Mouse (Mus musculus) left cerebral cortex, postnatal 25 days (tissue): ENCODE results near the gene Ndufa7. TPM values are rescaled to one million over a fixed set of nuclear protein-coding genes. Genes with fewer than 3 reads are reported as not detected.
A peak's percentile ranks its signal among the peaks of the same experiment; 100 is the strongest.
"Not testable (repeated sequence)": the region's sequence is repeated elsewhere in the genome, so short reads cannot be mapped to it uniquely, and the experiment has no call there.

ENCODE experiments used
- DNase-seq, 2 experiments: peaks; one replicate each; pipeline ENCODE4 v3.0.0; 2022; ENCODE audit warnings: low spot score in 2 of 2, mixed read lengths in 1 of 2
- intact Hi-C: fragments of 180-260 bp; cut with DNase I; formaldehyde crosslinking; loops from one replicate; pipeline ENCODE4 v1.15.1; 2025
- total RNA-seq, 2 experiments: library from RNA; stranded (reverse); gene quantifications; 2 replicates each; pipeline ENCODE4 v1.2.3; 2021

The Ndufa7 gene
- total RNA-seq, 2 experiments from 2014 or later: 196 to 205 TPM

- intact Hi-C loops: loop anchor here (5.0 kb wide), 1 partner anchor 288 kb away; the partner anchor contains the start of gene Adamts10
Measured at GRCm38 (mm10) chr17:33810334-33811141, 13.8 kb upstream of the Ndufa7 start, which contains the start of gene Kank3. Gene Kank3 (plus strand): TSS chr17:33810519.

GRCm38 (mm10) chr17:33811142-33811516, 13.2 kb upstream of the Ndufa7 start:
- DNase-seq: no peak

More at GRCm38 (mm10) chr17:33810334-33811141, 13.8 kb upstream of the Ndufa7 start, which contains the start of gene Kank3:
- DNase-seq: peak; percentile 90 to 97

DNA sequence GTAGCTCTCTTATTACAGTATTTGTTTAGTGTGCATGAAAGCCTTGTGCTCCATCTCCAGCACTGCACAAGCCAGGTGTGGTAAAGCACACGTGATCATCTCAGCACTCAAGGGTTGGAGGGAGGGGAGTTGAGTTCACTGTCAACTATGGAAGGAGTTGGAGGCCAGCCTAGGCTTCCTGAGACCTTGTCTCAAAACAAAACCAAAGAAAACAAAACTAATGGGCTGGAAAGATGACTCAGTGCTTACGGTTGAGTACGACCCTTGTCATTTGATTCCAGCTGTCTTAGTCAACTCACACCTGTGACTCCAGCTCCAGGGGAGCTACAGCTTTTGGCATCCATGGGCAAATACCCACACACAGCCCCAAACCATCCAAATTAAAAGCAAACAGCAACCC, 11.9 kb upstream of the Ndufa7 start:
- DNase-seq: no peak
- intact Hi-C loops: loop anchor here (5.0 kb wide), 1 partner anchor 290 kb away; the partner anchor contains the start of gene Adamts10

More at GRCm38 (mm10) chr17:33811142-33811516, 13.2 kb upstream of the Ndufa7 start:
- intact Hi-C loops: loop anchor here (5.0 kb wide), 1 partner anchor 289 kb away; the partner anchor contains the start of gene Adamts10

- intact Hi-C loops: loop anchor here (5.0 kb wide), 1 partner anchor 291 kb away; the partner anchor contains the start of gene Adamts10
- DNase-seq: no peak
Measured at GRCm38 (mm10) chr17:33812990-33813389, 11.4 kb upstream of the Ndufa7 start.

DNA sequence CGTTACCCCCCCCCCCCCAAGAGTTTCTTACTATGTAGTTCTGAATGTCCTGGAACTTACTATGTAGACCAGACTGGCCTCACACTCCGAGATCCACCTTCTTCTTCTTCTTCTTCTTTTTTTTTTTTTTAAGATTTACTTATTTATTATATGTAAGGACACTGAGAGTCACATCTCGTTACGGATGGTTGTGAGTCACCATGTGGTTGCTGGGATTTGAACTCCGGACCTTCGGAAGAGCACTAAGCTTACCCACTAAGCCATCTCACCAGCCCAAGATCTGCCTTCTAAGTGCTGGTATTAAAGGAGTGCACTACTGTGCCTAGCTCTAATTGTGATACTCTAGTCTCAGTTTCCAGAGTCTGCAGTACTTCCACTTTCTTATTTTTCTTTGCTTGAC, 9.0 kb upstream of the Ndufa7 start:
- DNase-seq: no peak
- intact Hi-C loops: no loop called here

DNA sequence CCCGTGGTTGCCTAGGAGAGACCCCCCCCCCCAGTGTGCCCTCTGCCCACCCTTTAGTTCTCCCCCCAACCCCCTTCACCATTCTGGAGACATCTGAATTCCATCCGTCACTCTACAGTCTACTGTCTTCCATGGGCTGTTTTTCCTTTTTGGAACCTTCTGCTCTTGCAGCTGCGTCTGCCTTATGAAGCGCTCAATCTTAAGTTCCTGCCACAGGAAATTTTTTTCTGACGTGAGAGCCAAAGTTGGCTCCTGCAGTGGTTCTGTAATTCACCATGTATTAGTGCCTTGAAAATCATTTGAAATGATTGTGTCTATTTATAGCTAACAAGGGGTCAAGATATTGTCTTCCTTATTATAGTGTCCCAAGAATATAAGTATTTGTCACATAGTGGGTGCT, 7.8 kb upstream of the Ndufa7 start:
- DNase-seq: no peak
- intact Hi-C loops: no loop called here

- intact Hi-C loops: no loop called here
- DNase-seq: peak; percentile 94 to 95
Measured at GRCm38 (mm10) chr17:33817184-33817968, 7.0 kb upstream of the Ndufa7 start.

- intact Hi-C loops: no loop called here
- DNase-seq: no peak
Measured at GRCm38 (mm10) chr17:33817969-33818643, 6.3 kb upstream of the Ndufa7 start.

GRCm38 (mm10) chr17:33822436-33822959, 1.9 kb upstream of the Ndufa7 start:
- intact Hi-C loops: no loop called here
- DNase-seq: no peak

DNA sequence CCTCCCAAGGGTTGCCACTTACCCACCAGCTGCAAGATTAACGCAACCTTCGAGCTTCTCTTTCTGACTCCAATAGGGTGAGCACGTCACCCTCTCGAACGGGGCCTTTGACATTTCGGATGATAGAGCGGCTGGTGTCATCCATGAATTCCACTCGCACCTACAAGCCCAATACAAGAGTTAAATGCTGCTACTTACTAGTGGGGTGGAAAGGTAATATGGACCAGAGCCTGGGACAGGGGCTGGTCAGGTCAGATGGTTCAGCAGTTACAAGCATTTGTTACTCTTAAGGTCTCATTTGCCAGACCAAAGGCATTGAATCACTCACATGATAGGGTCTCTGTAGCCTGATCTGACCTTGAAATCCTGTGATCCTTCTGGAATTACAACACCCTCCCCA, 1.2 kb upstream of the Ndufa7 start:
- intact Hi-C loops, DNase-seq: not testable (repeated sequence)

GRCm38 (mm10) chr17:33824997-33825330, 592 bp downstream of the Ndufa7 start:
- DNase-seq, intact Hi-C loops: not testable (repeated sequence)

DNA sequence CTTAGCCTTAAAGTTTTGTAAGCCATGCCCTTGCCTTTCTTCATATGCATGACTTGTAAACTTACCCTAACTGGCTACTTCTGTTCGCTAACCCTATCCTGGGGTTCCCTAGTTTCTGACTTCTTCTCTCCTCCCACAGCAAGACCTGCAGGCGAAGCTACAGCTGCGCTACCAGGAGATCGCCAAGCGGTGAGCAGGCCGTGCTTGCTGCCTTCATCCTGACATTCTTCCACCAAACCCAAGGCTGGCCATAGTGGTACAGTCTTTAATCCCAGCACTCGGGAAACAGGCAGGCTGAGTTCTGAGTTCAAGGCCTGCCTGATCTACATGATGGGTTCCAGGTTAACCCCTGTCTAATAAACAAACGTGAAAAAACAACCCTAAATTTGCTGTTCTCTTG, 1.1 kb downstream of the Ndufa7 start:
- DNase-seq: no peak
- intact Hi-C loops: no loop called here

- peak; percentile 71 to 81 for DNase-seq
- intact Hi-C loops: no loop called here
Measured at GRCm38 (mm10) chr17:33826850-33827249, 2.5 kb downstream of the Ndufa7 start.

GRCm38 (mm10) chr17:33828892-33829291, 4.5 kb downstream of the Ndufa7 start:
- intact Hi-C loops: no loop called here

GRCm38 (mm10) chr17:33829561-33829960, 5.2 kb downstream of the Ndufa7 start:
- intact Hi-C loops: no loop called here
- no peak for DNase-seq

More at GRCm38 (mm10) chr17:33828892-33829291, 4.5 kb downstream of the Ndufa7 start:
- no peak for DNase-seq

DNA sequence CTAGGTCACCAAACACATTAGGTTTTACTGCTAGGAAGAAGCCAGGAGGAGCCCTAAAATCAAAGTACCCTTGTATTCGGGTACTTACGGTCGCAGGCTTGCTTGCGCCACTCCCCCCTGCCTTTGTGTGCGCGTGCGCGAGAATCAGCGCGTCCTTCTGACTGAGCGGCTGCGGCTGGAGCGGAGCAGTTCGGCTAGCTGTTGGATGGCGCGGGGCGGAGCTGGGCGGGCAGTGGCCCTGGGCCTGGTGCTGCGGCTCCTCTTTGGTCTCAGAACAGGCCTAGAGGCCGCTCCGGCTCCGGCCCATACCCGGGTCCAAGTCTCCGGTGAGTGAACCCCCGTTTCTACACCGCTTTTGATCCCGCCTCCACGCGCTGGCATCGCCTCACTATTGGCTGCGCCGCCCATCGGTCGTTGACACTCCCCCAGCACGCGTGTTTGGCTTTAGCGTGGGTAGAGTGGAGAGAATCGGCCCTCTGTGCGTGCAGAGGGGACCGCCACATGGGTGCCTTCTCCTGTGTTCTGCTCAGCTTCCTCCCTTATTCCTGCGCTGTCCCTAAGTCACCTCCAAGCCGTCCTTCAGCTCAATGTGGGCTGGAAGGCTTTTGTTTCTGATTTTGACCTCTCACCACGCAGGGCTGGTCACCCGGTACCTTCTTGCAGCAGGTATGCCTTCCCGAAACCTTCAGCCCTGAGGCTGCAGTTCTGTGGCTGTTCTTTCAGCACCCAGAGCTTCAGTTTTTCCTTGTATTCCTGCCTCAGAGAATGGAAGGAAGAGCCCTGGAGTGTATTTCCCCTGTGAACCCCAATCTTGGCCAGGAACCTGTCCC, 18.8 kb downstream of the Ndufa7 start, which contains the start of gene Cd320:
Gene Cd320 (plus strand): TSS at position 126 of the 830 bp plus-strand sequence.
- DNase-seq: peak; percentile 92 to 95
- intact Hi-C loops: no loop called here

DNA sequence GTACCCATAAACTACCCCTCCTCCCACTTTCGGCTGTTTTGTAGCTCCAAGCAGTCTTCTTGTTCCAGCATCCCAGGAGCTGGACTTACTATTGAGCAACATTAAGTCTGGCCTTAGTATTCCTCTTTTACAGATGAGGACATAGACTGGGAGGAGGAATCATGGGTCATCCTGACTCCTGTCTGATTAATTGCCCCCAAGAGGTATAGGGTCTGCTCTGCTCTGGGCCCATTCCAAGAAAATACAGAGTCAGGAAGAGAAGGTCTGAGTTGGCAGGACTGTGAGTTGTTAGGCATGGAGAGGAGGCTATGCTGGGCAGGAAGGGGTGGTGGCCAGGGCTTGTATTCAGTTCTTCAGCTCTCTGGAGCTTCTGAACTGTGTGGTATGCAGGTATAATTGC, 19.8 kb downstream of the Ndufa7 start:
- intact Hi-C loops: no loop called here
- DNase-seq: no peak

DNA sequence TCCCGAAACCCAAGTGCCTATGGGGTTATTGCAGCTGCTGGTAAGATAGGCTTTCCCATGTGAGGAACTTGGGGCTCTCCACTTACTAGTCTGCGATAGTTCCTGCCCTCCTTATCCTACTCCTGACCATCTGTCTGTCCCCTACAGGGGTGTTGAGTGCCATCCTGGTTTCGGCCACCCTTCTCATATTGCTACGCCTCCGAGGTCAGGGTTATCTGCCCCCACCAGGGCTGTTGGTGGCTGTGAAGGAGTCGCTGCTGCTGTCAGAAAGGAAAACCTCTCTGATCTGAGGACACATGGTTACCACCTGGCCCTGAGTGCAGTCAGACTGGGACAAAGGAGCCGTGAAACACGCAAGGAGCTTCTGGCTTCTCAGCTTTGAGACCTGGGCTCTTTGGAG, 23.8 kb downstream of the Ndufa7 start:
- no peak for DNase-seq
- intact Hi-C loops: no loop called here

GRCm38 (mm10) chr17:33851331-33851730, 27.0 kb downstream of the Ndufa7 start:
- DNase-seq: no peak
- intact Hi-C loops: no loop called here
